Mouse (Mus musculus) heart, embryonic 15.5 days (tissue): ENCODE data around the gene Rpap1. TPM values are rescaled to one million over a fixed set of nuclear protein-coding genes. Genes with fewer than 3 reads are reported as not detected.

Source experiments
- ATAC-seq: fragments of 200-750 bp; cut with Nextera tagmentation; replicated peaks from 2 replicates; pipeline ENCODE4 v1.8.0; 2017; ENCODE audit warnings: low read depth, moderate TSS enrichment; ENCODE audit not compliant: insufficient number of reproducible peaks, insufficient read depth, low FRiP score
- H3K27ac ChIP-seq: fragments of 300-500 bp; sonication (generic); 2 replicates; pipeline ENCODE4 v1.5.1; 2015; ENCODE audit warnings: mild to moderate bottlenecking, inconsistent platforms
- H3K27me3 ChIP-seq: fragments of 300-500 bp; sonication (generic); 2 replicates; pipeline ENCODE4 v1.6.1; 2015; ENCODE audit warnings: inconsistent platforms
- H3K36me3 ChIP-seq: fragments of 300-500 bp; sonication (generic); 2 replicates; pipeline ENCODE4 v1.6.1; 2015; ENCODE audit warnings: mild to moderate bottlenecking, inconsistent platforms
- H3K4me1 ChIP-seq: fragments of 300-500 bp; sonication (generic); replicated peaks from 2 replicates; pipeline ENCODE4 v1.6.1; 2015; ENCODE audit warnings: inconsistent platforms
- H3K4me2 ChIP-seq: fragments of 300-500 bp; sonication (generic); 2 replicates; pipeline ENCODE4 v1.6.1; 2015; ENCODE audit warnings: inconsistent platforms, mild to moderate bottlenecking, moderate library complexity
- H3K4me3 ChIP-seq: fragments of 300-500 bp; sonication (generic); 2 replicates; pipeline ENCODE4 v1.5.1; 2015; ENCODE audit warnings: mild to moderate bottlenecking, inconsistent platforms
- H3K9ac ChIP-seq: fragments of 300-500 bp; sonication (generic); 2 replicates; pipeline ENCODE4 v1.6.1; 2015; ENCODE audit warnings: mild to moderate bottlenecking, inconsistent platforms
- H3K9me3 ChIP-seq: fragments of 300-500 bp; sonication (generic); replicated peaks from 2 replicates; pipeline ENCODE4 v1.6.1; 2016; ENCODE audit warnings: inconsistent platforms
- WGBS: fragments of 180-500 bp; shearing (Covaris S2); methylation state at CpG from one replicate; pipeline ENCODE4 v1.1.7; 2015; ENCODE audit warnings: mixed read lengths; 5-methylcytosine and 5-hydroxymethylcytosine counted together
- polyA plus RNA-seq: library from polyadenylated mRNA; unstranded; fragments of >200 nt; fragmentation: Nextera tagmentation; extraction: Ambion mirVana; gene quantifications from 2 replicates; pipeline ENCODE4 v1.2.1, GENCODE M21; 2015

Rpap1 gene
- polyA plus RNA-seq, 1 experiment from 2014 or later = 15.4 TPM

DNA sequence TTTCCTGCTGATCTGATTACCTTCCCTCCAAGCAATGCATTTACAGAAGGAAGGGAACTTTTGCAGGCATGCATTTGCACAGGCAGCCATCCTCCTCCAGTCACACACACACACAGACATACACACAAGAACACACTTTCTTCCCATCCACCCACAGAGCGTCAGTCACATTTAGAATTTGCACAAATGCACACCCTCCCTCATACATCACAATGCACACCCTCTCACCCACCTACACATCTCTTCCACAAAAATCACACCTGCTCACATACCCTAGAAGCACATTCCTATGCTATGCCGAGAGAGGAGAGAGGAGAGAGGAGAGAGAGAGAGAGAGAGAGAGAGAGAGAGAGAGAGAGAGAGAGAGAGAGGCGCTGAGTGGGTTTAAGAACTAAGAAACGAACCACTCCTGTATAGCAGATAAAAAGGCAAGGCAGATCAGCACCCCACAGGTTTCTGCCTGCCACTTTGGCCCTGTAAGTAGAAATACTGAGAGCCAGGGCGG, 10.0 kb upstream of the Rpap1 start, which contains the start of gene Tyro3:
Gene Tyro3 (plus strand): TSS at position 455 of the 505 bp plus-strand sequence.
- WGBS = 42% methylated on average over 5 of the region's 5 CpGs
- ATAC-seq = no peak
- Histone ChIP-seq H3K27ac (peak within 1 kb of the TSS; percentile 43; the same call in 1 of the 2 replicates), H3K27me3 (peaks cover 15% of the 10 kb centered on the region), H3K9me3 (no peaks in the 10 kb centered on the region), H3K4me1 (peaks cover 29% of the 10 kb centered on the region), H3K9ac (no peak within 1 kb of the TSS), H3K4me3 (peak within 1 kb of the TSS; percentile 63), H3K36me3 (no peaks in the 10 kb centered on the region), H3K4me2 (peak within 1 kb of the TSS; percentile 97)

GRCm38 (mm10) chr2:119789996-119790395, 2.7 kb upstream of the Rpap1 start:
- no peak for ATAC-seq
- Histone ChIP-seq H3K9me3 (no peaks in the 10 kb centered on the region), H3K27ac (no peak overlapping the region)

GRCm38 (mm10) chr2:119767246-119767645, 20.1 kb downstream of the Rpap1 start:
- Histone ChIP-seq H3K27ac (no peak overlapping the region), H3K4me1 (no peaks in the 10 kb centered on the region), H3K4me2 (no peak overlapping the region), H3K4me3 (no peak overlapping the region), H3K9me3 (no peaks in the 10 kb centered on the region), H3K9ac (no peak overlapping the region), H3K27me3 (no peaks in the 10 kb centered on the region; the same call in 1 of the 2 replicates), H3K36me3 (peaks cover 59% of the 10 kb centered on the region)
- 90% methylated on average over 6 of the region's 6 CpGs for WGBS
- no peak for ATAC-seq

More at GRCm38 (mm10) chr2:119789996-119790395, 2.7 kb upstream of the Rpap1 start:
- Histone ChIP-seq H3K4me1 (peaks cover 11% of the 10 kb centered on the region), H3K36me3 (no peaks in the 10 kb centered on the region), H3K4me3 (no peak overlapping the region), H3K4me2 (no peak overlapping the region), H3K9ac (no peak overlapping the region), H3K27me3 (no peaks in the 10 kb centered on the region)
- 80% methylated on average over 2 of the region's 2 CpGs for WGBS

- Histone ChIP-seq H3K4me3 (no peak overlapping the region), H3K27me3 (peaks cover 28% of the 10 kb centered on the region), H3K4me1 (no peaks in the 10 kb centered on the region), H3K9ac (no peak overlapping the region), H3K36me3 (peaks cover 31% of the 10 kb centered on the region), H3K27ac (no peak overlapping the region), H3K4me2 (no peak overlapping the region), H3K9me3 (no peaks in the 10 kb centered on the region)
- ATAC-seq = no peak
- WGBS = 52% methylated on average over 4 of the region's 4 CpGs
These were observed 23.4 kb downstream of the Rpap1 start for GRCm38 (mm10) chr2:119763924-119764323.

DNA sequence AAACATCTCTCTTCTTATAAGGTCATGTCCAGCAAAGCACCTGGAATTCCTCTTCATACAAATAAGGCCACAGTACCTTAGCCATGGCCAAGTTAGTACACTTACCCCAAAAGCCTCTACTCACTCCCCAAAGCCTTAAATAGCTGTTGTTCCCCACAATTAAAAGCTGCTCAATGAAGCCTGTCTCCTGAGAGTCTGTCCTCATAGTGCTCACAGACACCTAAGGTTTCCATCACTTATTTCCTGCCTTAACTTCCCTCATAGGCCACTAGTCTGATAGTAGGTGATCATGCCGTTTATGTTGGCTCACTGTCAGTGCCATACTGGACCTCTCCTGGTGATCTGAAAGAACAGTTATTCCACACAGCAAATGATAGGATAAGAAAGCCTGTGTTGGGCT, 25.1 kb downstream of the Rpap1 start:
- peaks cover 16% of the 10 kb centered on the region for H3K4me1 ChIP-seq
- H3K4me3 ChIP-seq = no peak overlapping the region
- no peak overlapping the region for H3K4me2 ChIP-seq
- no peak overlapping the region for H3K9ac ChIP-seq
- WGBS = 44% methylated on average over 1 of the region's 1 CpGs
- ATAC-seq = no peak
- no peak overlapping the region for H3K27ac ChIP-seq
- H3K27me3 ChIP-seq = peaks cover 44% of the 10 kb centered on the region
- no peaks in the 10 kb centered on the region for H3K9me3 ChIP-seq
- H3K36me3 ChIP-seq = peaks cover 20% of the 10 kb centered on the region

DNA sequence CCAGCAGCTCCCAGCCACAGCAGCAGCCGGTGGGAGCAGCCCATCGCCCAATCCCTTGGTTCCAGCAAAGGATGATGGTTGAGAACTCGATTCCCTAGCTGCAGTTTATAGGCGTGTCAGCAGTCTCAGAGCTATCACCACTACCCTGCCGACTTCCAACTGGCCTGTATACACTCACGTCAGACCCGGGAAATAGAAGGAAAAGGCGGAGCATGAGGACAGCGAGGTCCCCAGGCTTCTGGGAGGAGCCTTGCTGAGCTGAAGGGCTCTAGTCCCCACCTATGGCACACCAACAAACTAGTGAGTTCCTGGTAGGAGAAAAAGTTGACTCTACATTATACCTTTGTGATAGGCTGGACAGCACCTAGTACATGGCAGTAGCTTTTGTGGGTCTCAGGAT, 27.1 kb downstream of the Rpap1 start, which contains the start of gene Ltk:
Gene Ltk (minus strand): TSS at position 181 of the 400 bp plus-strand sequence.
- peak within 1 kb of the TSS; percentile 74 for H3K4me3 ChIP-seq
- 10% methylated on average over 9 of the region's 9 CpGs for WGBS

GRCm38 (mm10) chr2:119758844-119759835, 28.2 kb downstream of the Rpap1 start:
- Histone ChIP-seq H3K27ac (no peak overlapping the region), H3K36me3 (peaks cover 9% of the 10 kb centered on the region), H3K4me1 (peaks cover 17% of the 10 kb centered on the region), H3K9me3 (no peaks in the 10 kb centered on the region), H3K4me2 (peak overlapping the region; percentile 100), H3K4me3 (peak overlapping the region; percentile 74), H3K9ac (peak overlapping the region; percentile 60; the same call in 1 of the 2 replicates), H3K27me3 (peaks cover 65% of the 10 kb centered on the region)
- no peak for ATAC-seq
- 5% methylated on average over 44 of the region's 44 CpGs for WGBS

More for the DNA sequence above, 27.1 kb downstream of the Rpap1 start, which contains the start of gene Ltk:
- no peak within 1 kb of the TSS for H3K9ac ChIP-seq
- peaks cover 17% of the 10 kb centered on the region for H3K4me1 ChIP-seq
- no peak within 1 kb of the TSS for H3K27ac ChIP-seq
- H3K36me3 ChIP-seq = peaks cover 15% of the 10 kb centered on the region
- peak within 1 kb of the TSS; percentile 100 for H3K4me2 ChIP-seq
- no peak for ATAC-seq
- H3K9me3 ChIP-seq = no peaks in the 10 kb centered on the region
- peaks cover 57% of the 10 kb centered on the region for H3K27me3 ChIP-seq

DNA sequence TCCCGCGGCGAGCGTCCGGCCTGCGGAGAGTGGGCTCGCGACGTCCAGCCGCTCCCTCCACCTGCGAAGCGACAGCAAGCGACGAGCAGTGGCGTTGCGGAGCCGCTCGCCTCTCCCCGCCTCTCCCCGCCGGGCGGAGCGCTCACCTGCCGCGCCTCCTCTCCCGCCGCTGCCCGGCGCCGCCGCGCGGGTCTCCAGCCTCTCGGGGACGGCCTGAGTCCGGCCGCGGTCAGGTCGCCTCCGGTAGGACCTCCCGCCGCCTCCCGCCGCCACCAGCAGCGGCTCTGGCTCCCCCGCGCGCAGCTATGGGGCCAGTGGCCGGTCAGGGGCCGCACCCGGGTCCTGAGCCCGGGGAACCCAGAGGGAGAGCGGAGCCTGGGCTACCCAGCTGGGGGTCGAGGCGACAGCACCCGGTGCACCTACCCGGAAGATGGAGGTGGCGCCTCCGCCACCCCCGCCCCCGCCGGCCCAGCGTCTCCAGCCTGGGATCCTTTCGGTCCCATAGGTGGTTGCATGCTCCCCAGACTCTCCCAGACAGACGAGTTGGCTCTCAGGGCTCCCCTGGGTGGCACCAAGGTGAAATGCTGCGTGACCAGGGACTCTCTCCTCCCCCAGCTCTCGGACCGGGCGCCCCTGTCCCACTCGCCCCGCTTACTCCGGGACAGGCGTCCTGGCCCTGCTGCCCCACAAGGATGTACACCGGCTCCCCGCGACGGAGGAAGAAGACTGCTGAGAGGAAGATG, 29.1 kb downstream of the Rpap1 start:
- 1% methylated on average over 77 of the region's 77 CpGs for WGBS
- ATAC-seq = 0 out of 2 replicates have a peak, but pooled peaks have one; percentile 43
- no peaks in the 10 kb centered on the region; the same call in 1 of the 2 replicates for H3K36me3 ChIP-seq
- H3K27me3 ChIP-seq = peaks cover 73% of the 10 kb centered on the region
- H3K9ac ChIP-seq = peak overlapping the region; percentile 60
- H3K4me3 ChIP-seq = peak overlapping the region; percentile 74
- H3K27ac ChIP-seq = no peak overlapping the region
- no peaks in the 10 kb centered on the region for H3K9me3 ChIP-seq
- H3K4me1 ChIP-seq = peaks cover 17% of the 10 kb centered on the region
- H3K4me2 ChIP-seq = peak overlapping the region; percentile 100

- H3K27ac ChIP-seq = no peak overlapping the region
- WGBS = 6% methylated on average over 18 of the region's 31 CpGs
- peaks cover 17% of the 10 kb centered on the region for H3K4me1 ChIP-seq
- no peaks in the 10 kb centered on the region for H3K36me3 ChIP-seq
- H3K9ac ChIP-seq = peak overlapping the region; percentile 60
- H3K4me3 ChIP-seq = peak overlapping the region; percentile 74
- H3K4me2 ChIP-seq = peak overlapping the region; percentile 100
- ATAC-seq = 0 out of 2 replicates have a peak, but pooled peaks have one; percentile 18
- no peaks in the 10 kb centered on the region for H3K9me3 ChIP-seq
- H3K27me3 ChIP-seq = peaks cover 79% of the 10 kb centered on the region
These were observed 29.7 kb downstream of the Rpap1 start for GRCm38 (mm10) chr2:119757601-119758100.

- Histone ChIP-seq H3K4me2 (no peak overlapping the region), H3K4me1 (peaks cover 10% of the 10 kb centered on the region), H3K27ac (no peak overlapping the region), H3K9me3 (no peaks in the 10 kb centered on the region), H3K36me3 (no peaks in the 10 kb centered on the region), H3K9ac (no peak overlapping the region), H3K27me3 (peaks cover 59% of the 10 kb centered on the region), H3K4me3 (no peak overlapping the region)
- ATAC-seq = no peak
- WGBS = 62% methylated on average over 13 of the region's 13 CpGs
These were observed 38.1 kb downstream of the Rpap1 start for GRCm38 (mm10) chr2:119749260-119749659.
